Mouse (Mus musculus) stomach, postnatal 0 days (tissue): ENCODE measurements around the gene Jhy.

ENCODE experiments used
- CTCF ChIP-seq: IDR thresholded peaks from 2 replicates; pipeline ENCODE4 v1.5.1; 2016; ENCODE audit warnings: antibody characterized with exemption, low read depth, mild to moderate bottlenecking, moderate library complexity
- EP300 ChIP-seq: optimal IDR thresholded peaks from 2 replicates; pipeline ENCODE3; 2016; ENCODE audit warnings: antibody characterized with exemption

DNA sequence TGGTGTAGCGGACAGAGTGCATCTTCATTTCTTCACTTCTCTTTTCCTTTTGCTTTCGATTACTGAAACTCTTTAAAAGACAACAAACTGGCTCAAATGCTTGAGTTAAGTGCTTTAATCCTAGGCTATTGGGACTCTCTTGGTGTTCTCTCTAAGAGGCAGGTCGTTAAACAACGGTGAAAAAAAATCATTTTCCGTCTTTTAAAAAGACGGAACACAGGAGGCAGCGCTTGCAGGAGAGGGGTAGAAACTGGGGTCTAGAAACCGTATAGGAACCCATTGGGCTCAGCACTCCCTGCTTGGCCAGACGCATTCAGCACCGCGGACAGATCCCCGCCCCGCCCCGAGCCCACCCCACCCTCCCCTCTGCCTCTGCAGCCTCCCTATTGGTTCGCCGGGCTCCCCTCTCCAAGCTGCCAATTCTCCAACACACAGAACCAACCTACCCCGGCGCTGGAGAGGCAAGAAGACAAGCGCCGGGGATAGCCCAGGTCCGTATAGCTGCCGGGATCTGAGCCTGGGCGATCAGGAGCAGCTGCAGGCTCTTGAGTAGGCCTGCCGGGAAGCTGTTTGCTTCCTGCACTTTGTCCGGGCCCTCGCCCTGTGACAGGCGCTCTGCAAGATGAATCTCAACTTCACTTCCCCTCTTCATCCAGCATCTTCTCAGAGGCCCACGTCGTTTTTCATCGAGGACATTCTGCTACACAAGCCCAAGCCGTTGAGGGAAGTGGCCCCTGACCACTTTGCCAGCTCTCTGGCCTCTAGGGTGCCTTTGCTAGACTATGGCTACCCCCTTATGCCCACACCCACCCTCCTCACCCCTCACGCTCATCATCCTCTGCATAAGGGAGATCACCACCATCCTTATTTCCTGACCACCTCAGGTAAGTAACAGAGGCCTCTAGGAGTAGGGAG is 90.1 kb downstream of the Jhy start, which contains the start of gene Bsx:
- no peak for TF ChIP-seq CTCF
- TF ChIP-seq EP300 = no peak
